Mouse (Mus musculus): ENCODE measurements around the gene Arhgap1.

Gene Arhgap1

DNA sequence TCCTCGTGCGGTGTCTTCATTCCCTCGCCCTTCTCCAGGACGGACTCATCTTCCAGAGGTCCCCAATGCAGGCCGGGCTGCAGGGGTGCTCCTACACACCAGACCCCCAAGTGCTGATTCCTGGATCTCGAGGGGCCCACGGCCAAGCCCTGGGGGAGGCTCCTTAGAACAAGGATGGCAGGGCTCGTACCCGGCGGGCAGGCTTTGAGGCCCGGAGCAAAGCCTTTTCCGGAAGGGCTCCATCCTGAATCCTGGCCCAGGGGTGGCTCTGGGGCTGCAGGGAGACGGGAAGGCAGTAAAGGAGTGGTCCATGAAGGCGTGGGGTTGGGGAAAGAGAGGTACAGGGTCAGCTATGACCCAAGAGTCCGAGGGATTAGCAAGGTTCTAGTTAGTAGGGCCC lies 508 bp upstream of the Arhgap1 start:
- no peak for DNase-seq

DNA sequence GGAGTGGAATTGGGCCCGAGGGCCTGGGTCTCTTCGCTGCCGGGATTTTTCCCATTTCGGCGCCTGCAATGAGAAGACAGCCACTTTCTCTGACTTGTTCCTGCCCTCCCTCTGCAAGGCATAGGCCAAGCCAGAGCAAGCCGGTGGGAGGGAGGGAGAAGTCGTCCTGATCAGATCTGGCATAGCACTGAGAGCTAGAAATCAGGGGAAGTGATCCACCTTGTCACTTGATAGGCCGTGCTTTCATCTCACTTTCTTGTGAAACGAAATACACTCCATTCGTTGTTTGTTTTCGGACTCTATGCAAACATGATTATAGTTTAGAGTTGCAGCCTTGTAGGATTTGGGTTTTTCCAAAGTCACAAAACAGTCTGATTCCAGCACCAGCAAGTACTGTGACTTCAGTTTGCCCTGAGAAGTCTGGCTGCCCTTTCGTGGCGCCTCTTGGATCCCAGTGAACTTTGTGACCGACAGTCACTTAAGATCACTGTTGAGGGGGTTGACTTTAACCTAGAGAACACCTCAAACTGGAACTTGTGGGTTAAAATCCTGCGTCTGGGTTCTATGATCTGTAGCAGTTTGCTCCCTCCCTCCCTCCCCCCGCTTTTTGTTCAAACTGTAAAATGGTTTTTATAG lies 818 bp downstream of the Arhgap1 start:
- DNase-seq = no peak

DNA sequence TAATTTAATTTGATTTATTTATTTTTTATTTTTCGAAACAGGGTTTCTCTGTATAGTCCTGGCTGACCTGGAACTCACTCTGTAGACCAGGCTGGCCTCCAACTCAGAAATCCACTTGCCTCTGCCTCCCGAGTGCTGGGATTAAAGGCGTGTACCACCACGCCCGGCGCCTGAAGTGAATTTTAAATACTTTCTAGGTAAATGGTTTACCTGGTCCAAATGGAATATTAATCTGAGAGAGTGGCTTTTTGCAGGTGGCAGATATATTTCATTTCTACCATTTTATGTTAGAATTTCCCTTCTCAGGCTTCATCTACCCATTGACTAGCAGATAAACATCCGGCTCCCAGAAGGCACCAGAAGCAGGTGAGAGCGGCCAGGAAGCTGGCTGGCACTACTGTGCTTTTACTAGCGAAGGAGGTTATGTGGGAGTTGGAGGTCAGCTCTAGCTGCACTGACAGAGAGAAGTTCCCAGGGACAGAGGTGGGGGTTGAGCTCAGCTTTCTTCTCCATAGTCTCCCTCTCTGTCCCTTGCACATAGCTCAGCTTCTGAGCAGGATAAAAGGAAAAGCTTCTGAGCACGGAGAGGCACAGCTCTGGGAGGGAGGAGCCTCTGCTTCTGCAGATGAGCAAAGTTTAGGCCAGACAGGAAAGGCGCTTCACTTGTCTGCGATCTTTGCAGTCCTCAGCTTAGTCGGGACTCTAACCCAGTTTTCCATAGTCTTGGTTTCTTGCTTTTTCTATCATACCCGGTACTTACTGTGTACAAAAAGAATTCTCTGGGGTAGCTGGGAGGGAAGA lies 2.0 kb downstream of the Arhgap1 start:
- DNase-seq = no peak

DNA sequence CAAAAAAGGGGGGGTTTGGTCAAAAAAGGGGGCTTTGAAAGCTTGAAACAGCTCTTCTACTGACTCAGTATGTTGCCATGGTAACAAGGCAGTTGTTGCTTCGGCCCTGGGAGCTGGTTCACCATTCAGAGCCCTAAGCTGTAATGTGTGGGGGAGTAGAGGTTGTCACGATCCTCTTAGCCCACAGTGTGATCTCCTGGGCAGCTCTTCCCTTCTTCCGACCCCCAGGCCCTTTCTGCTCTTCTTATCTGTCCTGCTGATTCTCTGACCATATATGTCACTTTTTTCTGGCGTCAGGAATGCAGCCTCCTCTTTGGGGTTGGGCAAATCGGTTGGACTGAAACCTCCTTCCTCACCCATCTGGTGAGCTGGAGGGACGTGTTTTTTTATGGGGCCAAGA lies 3.2 kb downstream of the Arhgap1 start:
- DNase-seq = peak; percentile 41

DNA sequence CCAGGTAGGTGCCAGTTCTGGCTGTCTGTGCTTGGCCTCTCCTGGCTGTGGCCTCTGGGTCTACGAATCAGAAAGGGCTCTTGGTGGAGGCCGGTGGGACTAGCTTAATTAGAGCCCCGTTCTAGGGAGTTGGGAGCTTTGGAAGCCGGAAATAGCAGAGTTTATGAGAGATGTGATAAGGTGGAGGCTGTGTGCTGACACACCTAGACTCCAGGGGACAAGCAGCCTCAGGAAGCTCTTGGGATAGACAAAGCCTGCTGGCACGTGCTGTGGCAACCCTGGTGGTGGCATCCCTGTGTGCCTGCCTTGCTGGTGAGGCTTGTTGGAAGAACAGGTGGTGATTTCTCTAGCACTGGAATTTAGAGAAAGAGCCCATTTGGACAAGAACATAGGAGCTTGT lies 5.7 kb downstream of the Arhgap1 start:
- no peak for DNase-seq

DNA sequence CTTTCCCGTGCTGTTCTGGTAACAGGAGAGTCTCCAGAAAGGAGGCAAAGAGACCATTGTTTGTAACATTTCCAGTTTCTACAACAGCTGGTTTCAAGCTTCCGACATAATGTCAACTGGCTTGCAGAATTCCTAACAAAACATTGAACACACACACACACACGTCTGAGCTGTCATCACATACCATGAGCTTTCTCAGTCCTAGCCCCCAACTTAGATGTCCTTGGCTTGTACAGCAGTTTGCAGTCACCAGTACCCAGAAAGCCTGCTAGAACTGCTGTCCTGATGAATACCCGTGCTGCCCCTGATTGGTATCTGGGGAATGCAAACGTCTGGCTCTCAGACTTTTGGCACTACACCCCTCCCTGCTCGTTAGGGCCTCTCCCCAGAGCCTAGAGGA lies 6.2 kb downstream of the Arhgap1 start:
- DNase-seq = no peak

DNA sequence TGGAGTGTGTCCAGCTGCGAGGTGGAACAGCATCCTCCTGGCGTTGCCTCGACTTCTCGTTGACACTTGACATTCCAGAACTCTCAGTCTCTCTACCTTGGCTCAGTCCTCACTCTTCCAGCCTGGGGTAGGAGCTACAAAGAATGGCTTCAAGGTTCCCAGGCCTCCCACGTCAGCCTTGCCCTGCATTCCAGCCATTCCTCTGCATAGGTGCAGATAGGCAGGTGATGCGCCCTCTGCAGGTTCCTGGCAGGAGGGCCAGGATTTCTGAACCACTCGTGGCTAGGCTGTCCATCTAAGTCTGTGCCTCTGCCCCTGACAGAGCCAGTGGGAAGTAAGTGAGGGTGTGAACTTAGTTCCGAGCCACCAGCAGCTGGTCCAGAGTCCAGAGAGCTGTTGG lies 7.1 kb downstream of the Arhgap1 start:
- DNase-seq = no peak

DNA sequence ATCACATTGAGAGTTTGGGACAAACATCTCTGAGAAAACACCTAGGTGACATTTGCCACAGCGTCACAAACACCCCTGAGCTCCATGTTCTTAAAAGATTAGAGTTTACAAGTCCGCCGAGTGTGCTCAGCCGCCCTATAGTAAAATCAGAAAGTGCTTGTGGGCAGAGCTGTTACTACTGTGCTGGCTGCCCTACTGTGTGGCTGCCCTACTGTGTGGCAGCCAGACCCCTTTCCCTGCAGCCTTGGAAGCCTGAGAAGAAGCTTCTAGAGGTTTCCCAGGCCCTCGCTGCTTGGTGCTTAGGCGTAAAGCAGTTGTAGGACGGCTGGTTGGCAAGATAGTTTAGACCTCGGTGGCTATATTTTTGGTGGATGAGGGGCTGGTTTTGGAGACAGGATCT lies 10.0 kb downstream of the Arhgap1 start:
- no peak for DNase-seq

DNA sequence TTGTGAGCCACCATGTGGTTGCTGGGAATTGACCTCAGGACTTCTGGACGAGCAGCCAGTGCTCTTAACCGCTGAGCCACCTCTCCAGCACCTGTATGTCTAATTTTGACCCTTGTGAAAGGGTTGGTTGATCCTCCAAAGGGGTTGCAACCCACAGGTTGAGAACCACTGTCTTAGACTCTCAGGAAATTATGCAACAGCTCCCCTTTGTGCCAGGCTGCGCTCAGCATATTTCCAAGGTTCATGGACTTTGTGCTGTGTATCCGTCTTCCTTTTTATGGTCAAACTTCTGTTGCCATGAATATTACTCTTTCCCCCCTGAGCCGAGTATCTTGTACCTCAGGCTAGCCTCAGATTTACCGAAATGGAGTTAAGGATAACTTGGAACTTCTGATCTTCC lies 11.3 kb downstream of the Arhgap1 start:
- DNase-seq = no peak

DNA sequence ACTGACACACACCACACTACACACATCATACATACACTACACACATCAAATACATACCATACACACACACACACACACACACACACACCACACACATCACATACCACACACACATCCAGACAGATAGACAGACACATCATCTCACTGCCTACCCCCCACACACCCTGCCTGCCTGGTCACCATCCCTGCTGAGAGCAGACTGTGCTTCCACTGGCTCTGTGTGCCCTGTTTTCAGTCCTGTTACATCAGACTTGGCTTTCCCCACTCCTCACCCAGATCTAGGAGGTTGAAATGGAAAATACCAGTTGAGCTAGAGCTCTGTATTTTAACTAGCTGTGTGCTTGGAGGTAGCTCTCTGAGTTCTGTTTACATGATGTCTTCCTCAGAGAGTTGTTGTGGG lies 15.1 kb downstream of the Arhgap1 start:
- DNase-seq = no peak

DNA sequence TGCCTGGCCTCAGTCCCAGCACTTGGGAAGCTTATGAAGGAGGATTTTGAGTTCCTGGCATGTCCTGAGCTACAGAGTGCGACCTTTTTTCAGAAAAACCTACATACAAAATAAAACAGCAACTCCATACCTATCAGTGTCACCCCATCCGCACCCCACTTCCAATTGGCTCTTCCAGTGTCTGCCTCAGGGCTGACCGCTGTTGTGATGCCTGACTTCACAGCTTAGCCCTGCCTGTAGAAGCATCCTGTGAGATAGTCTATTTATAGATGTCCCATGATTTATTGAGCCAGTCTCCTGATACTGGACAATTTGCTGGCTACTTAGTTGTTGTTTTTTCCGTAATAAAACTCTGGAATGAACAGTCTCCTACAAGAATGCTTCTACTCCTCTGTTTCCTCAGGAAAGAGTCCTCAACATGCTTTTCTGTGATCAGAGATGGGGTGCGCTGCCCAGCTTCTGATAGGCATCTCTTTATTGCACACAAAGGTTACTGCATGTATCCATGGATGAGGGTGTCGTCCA lies 16.8 kb downstream of the Arhgap1 start:
- DNase-seq = no peak

DNA sequence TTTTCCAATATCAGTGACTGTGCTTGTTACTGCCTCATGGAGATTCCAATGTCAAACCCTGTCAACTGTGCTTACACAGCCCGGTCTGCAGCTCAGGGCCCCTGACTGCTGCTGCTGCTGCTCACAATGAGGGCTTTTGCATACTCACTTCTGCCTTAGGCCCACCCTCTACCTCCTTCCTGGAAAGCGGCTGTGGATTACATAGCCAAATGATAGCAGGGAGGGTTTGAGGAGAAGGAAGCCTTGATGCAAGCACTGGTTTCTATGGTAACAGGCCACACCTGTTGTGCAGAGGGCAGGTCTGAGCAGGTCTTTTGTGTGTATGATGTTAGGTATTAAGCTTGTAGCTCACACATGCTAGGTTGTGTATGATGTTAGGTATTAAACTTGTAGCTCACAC lies 18.1 kb downstream of the Arhgap1 start:
- DNase-seq = no peak

DNA sequence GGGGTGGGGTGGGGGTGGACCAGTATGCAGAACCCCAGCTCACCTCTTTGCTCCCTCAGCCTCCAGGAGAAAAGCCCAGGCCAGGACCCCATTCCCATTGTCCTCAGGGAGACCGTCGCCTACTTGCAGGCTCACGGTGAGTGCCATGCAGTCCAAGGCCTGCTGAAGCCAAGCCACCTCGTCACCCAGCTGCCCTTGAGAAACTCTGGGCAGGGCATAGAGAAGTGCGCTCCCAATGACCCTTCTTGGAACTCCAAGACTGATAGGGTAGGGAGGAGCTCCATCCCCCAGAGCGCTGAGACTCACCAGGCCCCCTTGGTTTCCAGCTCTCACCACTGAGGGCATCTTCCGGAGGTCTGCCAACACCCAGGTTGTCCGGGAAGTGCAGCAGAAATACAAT lies 19.7 kb downstream of the Arhgap1 start:
- DNase-seq = no peak

DNA sequence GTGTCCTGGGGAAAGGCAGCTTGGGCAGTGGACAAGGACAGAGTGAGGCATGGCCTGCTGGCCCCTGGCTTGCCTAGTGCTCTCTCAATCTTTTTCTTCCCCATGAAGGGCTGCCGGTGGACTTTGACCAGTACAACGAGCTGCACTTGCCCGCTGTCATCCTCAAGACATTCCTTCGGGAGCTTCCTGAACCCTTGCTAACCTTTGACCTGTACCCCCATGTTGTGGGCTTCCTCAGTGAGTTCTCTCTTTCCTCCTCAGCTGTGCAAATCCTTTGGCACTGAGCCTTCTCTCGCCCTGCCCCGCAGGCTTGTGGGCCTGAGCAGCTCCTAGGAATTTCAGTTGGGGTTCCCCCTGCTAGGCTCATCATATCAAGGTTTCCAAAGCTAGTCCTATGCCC lies 20.4 kb downstream of the Arhgap1 start:
- no peak for DNase-seq

DNA sequence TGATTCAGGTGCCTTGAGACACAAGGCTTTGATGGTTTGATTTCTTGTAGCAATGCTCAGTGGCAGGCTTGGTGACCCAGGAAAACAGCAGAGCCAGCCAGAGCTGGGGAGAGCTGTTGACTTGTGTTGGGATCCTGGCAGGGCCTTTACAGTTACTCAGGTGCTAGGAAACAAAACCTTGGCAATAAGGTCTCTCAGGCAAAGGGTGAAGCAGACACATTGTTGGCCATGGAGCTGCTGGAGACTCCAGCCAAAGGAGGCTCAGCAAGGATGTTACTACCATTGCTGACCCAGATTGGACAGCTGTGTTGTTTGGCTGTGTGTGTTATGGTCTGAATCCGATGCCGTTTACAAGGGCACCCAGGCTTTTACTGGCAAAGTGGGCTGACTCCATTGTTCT lies 23.9 kb downstream of the Arhgap1 start:
- no peak for DNase-seq

DNA sequence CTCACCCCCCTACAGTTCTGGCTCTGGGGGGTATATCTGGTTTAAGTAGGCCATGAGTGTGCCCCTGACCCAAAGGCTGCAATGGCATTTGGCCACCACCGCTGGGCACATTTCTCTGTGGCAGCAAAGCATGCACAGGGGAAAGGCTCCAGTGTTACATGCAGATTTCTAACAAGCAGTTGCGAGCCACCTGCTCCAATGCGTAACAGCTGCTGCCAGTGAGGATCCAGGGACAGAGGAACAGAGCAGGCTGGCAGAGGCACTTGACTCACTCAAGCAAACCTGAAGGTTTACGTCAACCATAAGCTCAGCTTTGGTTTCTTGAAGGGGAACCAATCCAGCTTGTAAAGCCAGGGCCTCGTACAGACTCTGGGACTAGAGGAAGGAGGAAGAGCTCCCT lies 25.2 kb downstream of the Arhgap1 start:
- DNase-seq = peak; percentile 59

DNA sequence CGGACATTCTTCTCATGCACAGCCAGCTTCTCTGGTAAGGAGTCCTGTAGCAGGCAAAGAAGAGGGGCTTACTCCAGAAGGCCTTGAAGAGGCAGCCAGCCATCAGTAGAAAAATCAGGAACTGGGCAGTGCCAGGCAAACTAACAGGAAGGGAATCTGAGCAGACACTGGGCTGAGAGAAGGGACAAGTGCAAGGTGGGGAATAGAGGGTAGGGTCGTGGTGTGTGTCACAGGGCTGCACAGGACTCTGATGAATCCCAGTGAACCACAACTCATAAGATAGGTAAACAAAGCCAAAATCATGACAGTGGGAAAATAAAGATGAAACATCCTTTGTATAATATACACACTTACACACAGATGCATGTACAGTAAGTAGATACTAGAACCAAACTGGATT lies 26.8 kb downstream of the Arhgap1 start:
- no peak for DNase-seq

DNA sequence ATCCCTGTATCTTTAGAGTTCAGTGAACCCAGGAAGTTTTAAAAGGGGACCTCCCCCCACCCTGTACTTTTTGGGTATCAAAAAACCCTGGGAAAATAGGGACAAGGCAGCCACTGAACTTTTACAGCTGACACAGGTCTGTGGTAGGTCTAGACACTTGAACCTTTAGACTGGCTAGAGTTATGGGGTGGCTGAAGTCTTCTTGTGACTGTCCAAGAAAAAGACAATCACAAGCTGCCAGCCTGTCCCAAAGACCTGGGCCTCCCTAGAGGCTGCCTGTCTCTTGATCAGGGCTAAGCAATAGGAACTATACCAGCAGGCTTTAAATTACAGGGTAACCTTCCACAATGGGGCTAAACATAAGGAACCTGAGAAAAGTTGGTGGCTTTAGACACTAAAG lies 27.3 kb downstream of the Arhgap1 start:
- DNase-seq = no peak

DNA sequence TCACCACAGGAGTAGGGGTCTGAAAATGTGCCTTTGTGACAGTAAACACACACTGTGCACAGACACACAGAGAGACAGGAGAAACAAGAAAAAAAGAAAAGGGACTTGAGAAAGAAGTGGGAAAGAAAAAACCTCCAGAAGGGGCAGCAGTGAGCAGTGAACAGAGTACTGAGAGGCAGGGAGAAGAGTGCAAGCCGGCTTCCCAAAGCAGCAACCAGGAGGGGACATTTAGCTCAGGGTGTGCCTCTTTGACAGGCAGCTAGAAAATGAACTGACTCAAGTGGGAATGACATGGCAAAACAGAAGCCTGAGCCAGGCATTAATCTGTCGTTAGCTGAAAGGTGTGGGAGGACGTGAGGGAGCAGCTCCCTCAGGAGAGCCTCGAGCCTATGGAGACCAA lies 33.2 kb downstream of the Arhgap1 start:
- peak; percentile 44 for DNase-seq

DNA sequence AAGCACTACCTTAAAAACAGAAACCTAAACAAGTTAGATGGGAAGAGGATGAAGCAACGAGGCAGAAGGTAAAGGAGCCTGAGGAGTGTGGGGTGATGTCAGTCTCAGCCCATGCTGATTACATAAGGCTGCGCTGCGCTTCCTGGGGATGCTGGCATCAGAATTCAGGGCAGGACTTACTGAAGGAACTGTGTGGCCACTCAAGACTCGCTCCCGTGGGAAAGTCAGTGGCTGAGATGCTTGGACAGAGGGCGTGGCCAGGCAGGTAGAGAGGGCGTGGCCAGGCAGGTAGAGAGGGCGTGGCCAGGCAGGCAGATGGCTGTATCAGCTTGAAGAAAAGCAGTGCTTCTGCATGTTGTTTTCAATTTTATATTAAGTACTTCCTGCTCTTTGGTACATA lies 34.3 kb downstream of the Arhgap1 start:
- DNase-seq = peak; percentile 23

DNA sequence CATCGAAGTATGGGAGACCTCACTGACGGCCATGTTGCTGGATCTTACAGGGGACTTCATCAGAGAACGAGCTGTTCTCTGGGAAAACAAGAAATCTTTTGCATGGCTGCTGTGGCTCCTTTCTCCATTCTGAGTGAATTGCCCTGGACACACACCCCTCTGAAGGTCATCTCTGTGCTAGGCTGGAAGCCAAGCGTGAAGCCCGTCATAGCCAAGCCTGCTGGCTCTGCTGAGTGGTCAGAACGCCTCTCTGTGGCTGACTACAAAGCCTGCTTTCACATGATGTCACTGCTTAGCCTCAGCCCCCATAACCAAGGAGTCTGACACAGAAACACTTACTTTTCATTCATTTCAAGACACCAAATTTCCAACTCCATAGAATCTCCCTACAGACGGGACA lies 39.8 kb downstream of the Arhgap1 start:
- no peak for DNase-seq

DNA sequence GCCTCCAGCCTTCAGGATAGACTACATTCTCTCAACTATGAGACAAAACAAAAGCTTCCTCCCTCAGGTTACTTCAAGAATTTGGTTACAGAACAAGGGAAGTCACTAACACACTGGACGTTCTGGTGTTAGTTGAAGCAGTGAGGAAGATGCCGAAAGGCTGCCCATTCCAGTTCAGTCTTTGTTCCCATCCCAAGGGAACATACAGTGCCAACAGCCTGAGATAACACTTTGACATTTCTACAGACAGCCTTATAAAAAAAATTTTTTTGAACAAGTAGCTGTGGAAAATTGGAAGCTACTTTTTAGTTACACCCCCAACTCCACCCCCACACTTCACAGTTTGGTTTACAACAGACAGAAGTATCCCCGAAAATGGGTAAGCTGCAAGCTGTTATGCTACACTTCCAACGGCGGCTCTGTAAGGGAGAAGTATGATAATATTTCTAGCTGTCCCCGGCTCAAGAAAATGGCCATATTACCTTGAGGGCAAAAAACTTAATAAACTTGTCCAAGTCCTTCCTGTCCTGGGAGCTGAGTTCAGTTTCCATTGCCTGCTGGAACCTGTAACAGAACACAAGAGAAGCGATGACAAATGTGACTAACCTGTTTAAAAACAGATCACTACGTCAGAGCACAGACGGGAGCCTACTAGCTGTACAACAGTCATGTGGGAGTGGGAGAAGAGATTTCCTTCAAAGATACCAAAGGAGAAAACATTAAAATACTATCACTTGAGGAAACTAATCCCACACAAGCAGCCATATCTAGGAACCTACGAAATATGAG lies 46.0 kb downstream of the Arhgap1 start:
- DNase-seq = peak; percentile 24

DNA sequence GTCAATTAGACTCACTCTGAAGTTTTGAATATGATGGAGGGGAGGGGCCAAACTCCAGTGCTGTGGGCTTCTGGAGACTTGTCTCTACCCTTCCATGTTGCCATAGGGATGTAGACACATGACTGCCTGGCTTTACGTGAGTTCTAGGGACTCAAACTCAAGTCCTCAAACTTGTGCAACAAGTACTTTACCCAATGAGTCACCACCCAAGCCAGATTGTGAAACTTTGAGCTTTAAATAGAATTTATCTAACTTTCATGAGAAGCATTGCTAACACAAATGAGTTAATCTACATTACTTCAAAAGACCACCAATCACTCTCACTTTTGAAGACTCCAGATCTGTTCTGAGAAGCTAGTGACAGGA lies 46.5 kb downstream of the Arhgap1 start:
- DNase-seq = no peak

DNA sequence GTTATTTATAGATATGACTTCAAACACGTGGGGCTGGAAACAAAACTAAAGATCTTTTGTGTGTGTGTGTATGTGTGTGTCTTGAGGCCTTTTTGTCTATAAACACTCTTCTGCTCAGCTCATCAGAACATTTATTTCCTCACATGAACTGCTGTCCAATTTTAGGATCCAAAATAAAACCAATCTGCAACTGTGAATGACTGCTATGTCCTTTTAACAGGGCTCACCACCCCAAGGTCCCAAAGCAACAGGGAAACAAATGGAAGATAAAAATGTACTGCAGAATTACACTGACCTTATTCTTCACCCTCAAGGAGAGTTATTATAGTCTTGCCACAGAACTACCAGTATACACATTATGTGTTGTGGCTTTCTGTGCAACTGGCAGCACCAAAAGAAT lies 49.6 kb downstream of the Arhgap1 start:
- no peak for DNase-seq

Data from right cerebral cortex, postnatal 25 days (tissue).